Mouse (Mus musculus) heart, postnatal 36 days (tissue): Measurements from ENCODE around the gene Man1c1. TPM values are rescaled to one million over a fixed set of nuclear protein-coding genes. Genes with fewer than 3 reads are reported as not detected.

Source experiments
- DNase-seq, 2 experiments: peaks; one replicate each; pipeline ENCODE4 v3.0.0; 2021 to 2022
- intact Hi-C: fragments of 180-260 bp; cut with DNase I; formaldehyde crosslinking; loops from one replicate; pipeline ENCODE4 v1.15.1; 2025
- total RNA-seq, 2 experiments: library from RNA; stranded (reverse); gene quantifications; 2 replicates each; pipeline ENCODE4 v1.2.3; 2021

Man1c1 gene
- total RNA-seq, 2 experiments from 2014 or later: 22.0 to 23.2 TPM

GRCm38 (mm10) chr4:134645042-134645948, 58.8 kb downstream of the Man1c1 start:
- no peak for DNase-seq
- intact Hi-C loops: no loop called here

GRCm38 (mm10) chr4:134644410-134644809, 59.7 kb downstream of the Man1c1 start:
- no peak for DNase-seq
- intact Hi-C loops: no loop called here

GRCm38 (mm10) chr4:134641711-134642516, 62.2 kb downstream of the Man1c1 start:
- no peak for DNase-seq
- intact Hi-C loops: no loop called here

GRCm38 (mm10) chr4:134639325-134639724, 64.8 kb downstream of the Man1c1 start:
- intact Hi-C loops: no loop called here
- no peak for DNase-seq

GRCm38 (mm10) chr4:134638111-134638550, 66.0 kb downstream of the Man1c1 start:
- intact Hi-C loops: no loop called here
- DNase-seq: peak in 1 of 2 experiments; percentile 35

- intact Hi-C loops: loop anchor here (2.0 kb wide), 1 partner anchor 66 kb away; no protein-coding TSS in a partner anchor
- DNase-seq: no peak
These were observed 67.7 kb downstream of the Man1c1 start for GRCm38 (mm10) chr4:134636406-134636805.

GRCm38 (mm10) chr4:134634001-134634400, 70.1 kb downstream of the Man1c1 start:
- DNase-seq: no peak
- intact Hi-C loops: no loop called here

- peak; percentile 77 to 79 for DNase-seq
- intact Hi-C loops: no loop called here
These were observed 71.9 kb downstream of the Man1c1 start for GRCm38 (mm10) chr4:134632131-134632711.

GRCm38 (mm10) chr4:134631471-134632130, 72.5 kb downstream of the Man1c1 start:
- peak in 1 of 2 experiments; percentile 54 for DNase-seq
- intact Hi-C loops: no loop called here

GRCm38 (mm10) chr4:134628575-134629384, 75.3 kb downstream of the Man1c1 start:
- intact Hi-C loops: no loop called here
- DNase-seq: peak; percentile 41 to 55

GRCm38 (mm10) chr4:134628058-134628457, 76.0 kb downstream of the Man1c1 start:
- DNase-seq: peak; percentile 53
- intact Hi-C loops: no loop called here

- DNase-seq: no peak
- intact Hi-C loops: loop anchor here (2.0 kb wide), 1 partner anchor 36 kb away; no protein-coding TSS in a partner anchor
These were observed 77.2 kb downstream of the Man1c1 start for GRCm38 (mm10) chr4:134626883-134627282.

GRCm38 (mm10) chr4:134626350-134626749, 77.7 kb downstream of the Man1c1 start:
- no peak for DNase-seq
- intact Hi-C loops: loop anchor here (2.0 kb wide), 1 partner anchor 36 kb away; no protein-coding TSS in a partner anchor

GRCm38 (mm10) chr4:134624109-134624862, 79.8 kb downstream of the Man1c1 start:
- intact Hi-C loops: no loop called here
- DNase-seq: peak; percentile 67

- intact Hi-C loops: no loop called here
- no peak for DNase-seq
These were observed 82.4 kb downstream of the Man1c1 start for GRCm38 (mm10) chr4:134621695-134622094.

GRCm38 (mm10) chr4:134620246-134620645, 83.8 kb downstream of the Man1c1 start:
- intact Hi-C loops: no loop called here
- DNase-seq: no peak

- DNase-seq: no peak
- intact Hi-C loops: no loop called here
These were observed 84.6 kb downstream of the Man1c1 start for GRCm38 (mm10) chr4:134619489-134619870.

- intact Hi-C loops: no loop called here
- DNase-seq: peak in 1 of 2 experiments; percentile 39
These were observed 85.1 kb downstream of the Man1c1 start for GRCm38 (mm10) chr4:134618810-134619488.
